Mouse (Mus musculus) cerebellum, postnatal 4 days (tissue): ENCODE measurements at regions not wholly inside any gene's neighbourhood (a gene's known extent, or its start where the extent isn't known, plus 50 kb on each side); places are given as distances from the start of the nearest gene placed in this dataset.

ENCODE experiments used
- DNase-seq, 2 experiments: peaks; one replicate each; pipeline ENCODE4 v3.0.0; 2022; ENCODE audit warnings: low spot score in 2 of 2, mixed read lengths in 1 of 2

DNA sequence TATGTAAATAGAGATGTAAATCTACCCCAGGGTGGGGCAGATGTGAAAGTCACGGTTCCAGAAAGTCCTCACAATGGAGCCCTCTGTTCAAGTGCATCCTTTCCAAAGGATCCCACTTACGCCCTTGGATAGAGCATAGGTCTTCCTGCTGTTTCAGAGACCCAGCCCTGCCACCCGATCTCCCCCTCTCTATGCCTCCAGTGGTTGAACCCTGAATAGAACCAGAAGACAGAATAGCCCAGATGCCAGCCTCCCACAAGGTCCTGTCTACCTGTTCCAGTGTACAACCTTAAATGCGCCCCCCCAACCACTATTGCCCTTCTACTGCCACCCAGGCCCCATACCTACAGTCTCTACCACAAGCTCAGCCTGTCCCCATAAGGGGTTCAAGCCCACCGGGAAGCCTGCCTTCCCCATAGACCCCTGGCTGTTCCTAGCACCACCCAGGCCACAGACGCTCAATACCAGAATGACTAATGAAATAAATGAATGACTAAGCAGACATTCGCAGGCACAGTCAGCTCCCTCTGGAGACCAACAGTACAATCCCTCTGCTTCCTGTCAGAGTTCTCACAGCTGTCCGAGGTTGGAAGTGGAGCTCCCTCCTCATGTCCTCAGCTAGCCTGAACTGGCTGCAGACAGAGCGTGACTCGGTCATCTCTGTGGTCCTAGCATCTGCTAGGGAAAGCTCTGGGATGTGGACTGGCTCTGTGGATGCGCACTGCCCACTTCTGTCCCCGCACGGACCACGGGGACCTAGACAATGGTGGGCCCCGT, 133.4 kb upstream of the 1600014C23Rik start:
- no peak for DNase-seq

DNA sequence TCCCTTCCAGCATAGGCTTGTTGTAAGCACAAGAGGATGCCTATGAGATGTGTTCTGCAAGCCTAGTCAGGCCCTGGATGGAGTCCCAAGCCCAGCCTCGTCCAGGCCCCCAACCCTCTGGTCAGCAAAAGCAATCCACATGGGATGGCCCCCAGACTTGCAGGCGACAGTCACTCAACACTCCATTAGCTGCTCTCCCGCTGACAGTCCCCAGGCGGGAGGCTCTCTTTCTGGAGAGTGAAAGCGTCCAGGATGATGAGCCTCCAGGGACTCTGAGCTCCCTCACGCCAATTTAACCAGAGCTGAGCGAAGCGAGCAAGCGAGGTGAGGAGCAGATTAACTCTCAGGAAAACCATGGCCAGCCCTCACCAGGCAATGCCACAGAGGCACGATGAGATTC, 132.7 kb upstream of the 1600014C23Rik start:
- no peak for DNase-seq

DNA sequence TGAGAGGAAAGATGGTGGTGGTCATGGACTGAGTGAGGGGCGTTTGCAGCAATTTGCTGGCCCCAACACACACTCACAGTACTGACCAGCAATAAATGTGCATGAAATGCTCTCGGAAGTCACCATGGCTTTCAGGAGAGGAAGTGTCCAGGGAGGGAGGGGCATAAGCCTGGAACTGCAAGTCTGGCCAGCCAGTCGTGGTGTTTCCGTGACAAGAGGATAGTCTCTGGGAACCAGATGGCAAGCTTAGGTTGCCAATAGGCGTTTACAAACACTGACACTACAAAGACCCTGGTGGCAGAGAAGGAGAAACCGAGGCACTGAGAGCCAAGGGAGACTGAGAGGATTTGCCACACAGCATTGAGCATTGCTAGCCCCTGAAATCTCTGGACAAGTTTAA, 132.3 kb upstream of the 1600014C23Rik start:
- no peak for DNase-seq

DNA sequence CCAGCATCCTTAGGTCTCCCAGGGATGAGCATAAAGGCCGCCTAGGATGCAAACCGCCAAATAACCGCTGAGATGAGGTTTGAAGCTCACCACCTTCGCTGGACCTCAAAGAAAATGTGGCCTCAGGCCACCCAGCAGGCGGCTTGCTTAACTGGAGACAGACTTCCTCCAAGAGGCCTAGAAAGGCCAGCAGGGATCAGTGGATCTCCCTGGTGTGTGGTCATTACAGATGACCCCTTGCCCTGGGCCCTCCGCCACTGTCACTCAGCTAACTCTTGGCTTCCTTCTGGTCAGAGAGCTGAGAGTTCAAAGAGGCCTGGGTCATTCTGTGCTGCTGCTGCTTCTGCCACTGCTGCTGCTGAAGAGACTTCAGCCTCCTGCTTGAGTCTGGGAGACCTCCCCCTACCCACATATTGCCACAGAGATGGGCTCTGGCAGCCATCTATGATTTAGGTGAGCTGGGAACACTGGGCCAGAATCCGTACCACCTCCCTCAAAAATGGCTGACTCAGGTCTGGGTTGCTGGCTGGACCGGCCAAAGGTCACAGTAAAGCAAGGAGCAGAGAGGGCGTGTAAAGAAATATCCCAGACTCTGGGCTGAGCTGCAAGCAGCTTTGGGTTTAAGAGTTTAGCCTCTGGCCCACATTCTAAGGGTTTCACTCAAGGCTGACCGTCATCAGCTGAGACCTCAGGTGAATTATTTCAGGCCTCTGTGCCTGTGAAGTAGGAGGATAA, 130.0 kb upstream of the 1600014C23Rik start:
- DNase-seq: no peak

DNA sequence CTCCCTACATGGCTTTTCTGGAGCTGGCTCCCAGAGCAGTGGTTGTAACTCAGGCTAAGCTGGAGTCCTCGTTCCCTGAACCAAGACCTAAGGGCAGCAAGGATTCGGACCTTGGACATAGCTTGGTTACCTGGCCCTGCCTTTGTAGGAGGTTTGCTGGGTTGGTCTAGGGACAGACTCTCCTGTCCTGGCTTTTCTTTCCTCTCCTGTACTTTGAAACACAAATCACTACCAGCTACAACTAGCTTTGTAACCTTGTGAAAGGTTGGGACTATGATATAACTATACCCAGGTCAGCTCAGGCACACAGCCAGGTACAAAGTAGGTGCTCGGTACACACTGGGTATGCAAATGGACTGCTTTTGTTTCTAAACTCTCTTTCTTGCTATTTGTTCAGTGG, 129.4 kb upstream of the 1600014C23Rik start:
- DNase-seq: no peak

DNA sequence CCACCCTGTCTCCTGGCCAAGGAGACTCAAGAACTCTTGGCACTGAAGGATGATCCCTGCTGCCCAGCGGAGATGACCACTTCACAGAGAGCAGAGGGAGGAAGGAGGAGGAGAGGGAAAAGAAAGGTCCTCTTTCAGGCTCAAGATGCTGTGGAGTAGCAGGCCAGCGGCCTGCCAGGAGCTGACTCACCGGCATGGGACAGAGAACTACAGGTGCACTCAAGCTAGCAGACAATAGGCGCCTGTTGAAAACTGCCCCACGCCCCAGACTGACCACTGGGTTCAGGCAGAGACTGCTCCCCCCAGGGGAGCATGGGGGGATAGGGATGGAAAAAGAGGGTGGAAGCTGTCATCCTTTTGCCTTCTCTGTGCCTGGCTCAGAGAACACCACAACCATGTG, 125.8 kb upstream of the 1600014C23Rik start:
- no peak for DNase-seq

DNA sequence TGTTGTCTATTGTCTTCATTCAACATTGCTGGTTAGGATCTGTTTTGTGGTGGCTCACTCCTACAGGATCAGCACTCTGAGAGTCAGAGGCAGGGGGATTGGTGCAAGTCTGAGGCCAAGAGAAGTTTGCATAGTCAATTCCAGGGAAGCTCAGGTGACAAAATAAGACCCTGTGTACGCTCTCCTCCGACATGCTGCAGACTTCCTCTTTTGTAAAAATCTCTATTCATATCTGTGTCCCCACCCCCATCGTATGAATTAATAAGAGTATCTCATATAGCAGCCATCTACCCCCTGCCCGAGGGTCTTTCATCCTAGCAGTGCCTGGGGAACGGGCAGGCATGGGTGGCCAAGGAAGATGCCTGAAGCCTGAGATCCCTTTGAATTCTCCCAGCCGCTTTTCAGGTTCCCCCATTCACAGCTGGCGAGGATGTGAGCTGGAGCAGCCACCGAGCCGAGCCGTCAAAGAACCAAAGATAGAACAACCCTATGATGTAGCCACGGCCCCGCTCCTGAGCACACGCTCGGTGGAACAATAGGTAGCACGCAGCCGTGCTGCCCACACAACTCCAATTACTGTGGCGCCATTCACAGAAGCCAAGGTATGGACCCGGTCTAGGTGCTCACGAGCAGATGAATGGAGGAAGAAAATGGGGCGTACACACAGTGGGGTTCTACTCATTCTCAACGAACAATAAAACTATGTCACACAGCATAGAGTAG, 120.4 kb upstream of the 1600014C23Rik start:
- no peak for DNase-seq

DNA sequence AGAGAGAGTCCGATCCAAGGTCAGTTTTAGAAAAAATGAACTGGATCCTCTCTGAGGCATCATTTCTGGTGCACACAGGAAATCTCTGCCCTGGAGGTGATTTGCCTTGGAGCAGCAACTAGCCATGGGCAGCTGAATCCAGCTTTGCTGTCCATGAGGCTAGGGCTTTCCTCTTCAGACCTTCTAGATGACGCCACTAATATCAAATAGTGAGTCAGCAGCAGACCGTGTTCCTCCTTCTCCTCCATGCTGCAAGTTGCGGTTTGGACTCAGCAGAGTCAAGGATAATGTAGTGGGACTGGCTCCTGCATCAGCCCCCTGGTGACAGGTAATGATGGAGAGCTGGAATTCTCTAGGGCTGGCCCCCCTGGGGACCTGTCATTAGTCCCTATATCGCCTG, 118.8 kb upstream of the 1600014C23Rik start:
- DNase-seq: no peak

DNA sequence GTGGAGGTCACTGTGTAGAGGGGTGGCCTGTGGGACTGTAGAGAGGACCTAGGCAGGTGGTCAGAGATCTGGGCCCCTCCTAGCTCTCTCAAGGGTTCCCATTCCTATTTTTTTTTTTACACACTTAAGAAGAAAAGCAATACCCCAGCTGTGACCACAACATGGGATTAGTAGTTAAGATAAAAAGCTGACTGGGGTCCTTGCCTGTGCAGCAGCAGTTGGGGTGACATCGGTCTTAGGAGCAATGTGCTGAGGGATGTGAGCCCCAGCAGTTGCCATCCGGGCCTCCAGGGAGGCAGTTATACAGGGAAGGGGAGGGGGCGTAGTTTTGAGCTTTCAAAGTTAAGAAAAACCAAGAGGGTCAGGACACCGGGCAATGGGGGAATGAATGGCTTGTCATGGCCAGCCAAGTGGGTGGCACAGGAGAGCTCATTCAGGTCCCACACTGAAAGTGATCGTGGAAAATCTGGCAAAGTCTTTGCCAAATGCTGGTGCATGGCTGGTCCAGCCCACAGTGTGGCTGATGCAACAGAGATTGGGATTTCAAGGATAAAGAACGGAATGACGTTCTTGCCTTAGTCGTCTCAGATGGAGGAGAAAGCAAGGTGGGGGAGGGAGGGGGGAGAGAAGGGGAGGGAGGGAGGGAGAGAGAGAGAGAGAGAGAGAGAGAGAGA, 118.2 kb upstream of the 1600014C23Rik start:
- DNase-seq: no peak

DNA sequence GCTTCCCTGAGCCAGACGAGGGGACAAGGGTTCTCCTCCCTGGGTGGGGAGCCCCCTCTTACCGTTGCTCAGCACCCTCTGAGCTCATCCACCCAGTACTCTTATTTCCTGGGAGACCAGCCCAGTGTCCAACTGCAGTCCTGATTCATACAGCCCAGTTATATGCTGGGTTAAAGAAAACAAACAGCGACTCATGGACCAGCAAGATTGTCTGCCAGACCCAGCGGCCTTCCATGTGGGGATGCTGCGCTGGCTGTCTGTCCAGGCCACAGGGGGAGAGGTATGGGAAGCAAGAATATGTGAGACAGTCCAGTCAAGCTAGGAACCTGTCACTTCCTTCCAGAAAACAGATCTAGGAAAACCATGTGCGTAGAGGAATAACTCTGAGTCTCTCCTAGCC, 117.3 kb upstream of the 1600014C23Rik start:
- no peak for DNase-seq

DNA sequence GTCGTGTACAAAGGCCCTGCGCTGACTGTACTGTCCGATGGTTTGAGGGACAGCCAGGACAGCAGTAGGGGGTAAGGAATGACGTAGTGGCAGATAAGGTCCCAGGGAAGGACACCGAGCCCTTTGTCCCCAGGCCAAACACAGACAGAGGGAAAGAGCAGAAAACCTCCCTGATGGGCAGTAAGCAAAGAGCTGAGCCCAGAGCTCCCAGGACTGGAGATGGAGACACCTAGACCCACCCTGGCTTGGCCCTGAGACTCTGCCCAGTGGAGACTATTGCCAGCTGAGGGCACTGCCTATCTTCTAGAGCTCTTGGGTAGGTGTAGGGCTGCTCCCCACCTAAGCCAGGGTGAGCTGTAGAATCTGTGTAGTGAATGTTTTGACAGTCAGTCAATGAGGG, 116.5 kb upstream of the 1600014C23Rik start:
- DNase-seq: no peak

DNA sequence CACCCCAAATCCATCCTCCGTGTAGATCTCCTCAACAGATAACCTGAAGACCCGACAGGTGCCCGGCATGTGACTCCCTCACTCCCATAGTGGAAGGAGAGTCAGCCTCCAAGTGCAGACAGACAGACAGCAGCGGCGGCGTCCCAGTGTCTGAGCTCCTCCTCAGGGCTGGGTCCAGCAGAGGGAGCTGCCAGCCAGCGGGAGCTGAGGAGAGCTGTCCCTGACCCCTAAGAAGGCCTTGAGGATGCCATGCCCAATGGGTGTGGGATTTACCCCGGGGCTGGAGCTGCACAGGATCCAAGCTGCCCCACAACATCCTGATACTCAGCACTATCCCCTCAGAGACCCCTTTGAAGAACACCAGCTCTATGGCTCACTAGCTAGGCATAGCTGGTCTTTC, 115.0 kb upstream of the 1600014C23Rik start:
- no peak for DNase-seq

DNA sequence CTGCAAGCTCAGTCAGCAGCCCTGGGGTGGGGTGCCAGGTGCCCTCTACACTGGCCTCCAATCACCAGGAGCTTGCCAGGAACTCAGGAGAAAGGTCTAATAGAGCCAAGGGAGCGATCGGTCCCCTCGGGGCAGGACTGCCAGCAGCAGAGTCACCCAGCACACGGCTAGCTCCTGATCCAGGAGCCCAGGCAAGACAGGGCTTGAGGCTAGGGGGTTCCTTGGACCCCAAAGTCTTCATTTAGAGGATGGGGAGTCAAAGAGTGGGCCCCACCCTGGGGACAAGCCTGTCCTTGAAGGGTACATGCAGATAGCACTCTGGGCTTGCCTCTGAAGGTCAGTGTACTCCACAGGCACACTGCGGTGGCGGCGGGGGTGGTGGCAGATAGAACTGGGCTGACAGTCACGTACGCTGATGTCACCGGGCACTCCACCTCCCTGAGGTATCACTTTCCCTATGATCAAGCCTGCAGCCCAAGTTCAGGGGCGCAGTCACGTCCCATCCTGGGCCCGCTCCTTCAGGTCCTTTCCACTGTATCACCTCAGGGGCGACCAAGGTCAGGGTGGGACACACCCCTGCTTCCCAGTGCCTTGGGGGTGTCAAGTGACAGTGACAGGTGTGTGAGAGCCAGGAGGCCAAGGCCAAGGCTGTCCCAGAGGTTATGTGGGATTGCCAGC, 114.2 kb upstream of the 1600014C23Rik start:
- DNase-seq: no peak

DNA sequence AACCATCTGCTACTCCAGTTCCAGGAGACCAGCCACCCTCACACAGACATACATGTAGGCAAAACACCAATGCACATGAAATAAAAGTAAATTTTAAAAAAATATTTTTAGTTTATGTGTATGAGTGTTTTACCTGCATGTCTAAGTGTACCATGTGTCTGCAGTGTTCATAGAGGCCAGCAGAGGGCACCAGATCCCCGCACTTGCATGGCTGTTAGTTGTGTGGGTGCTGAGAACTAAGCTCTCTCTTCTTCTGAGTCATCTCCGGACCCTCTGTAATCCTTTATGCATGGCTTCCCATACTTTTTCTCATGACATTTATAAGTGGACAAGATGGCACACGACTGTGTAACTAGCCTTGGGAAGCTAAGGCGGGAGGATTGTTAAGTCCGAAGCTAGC, 112.2 kb upstream of the 1600014C23Rik start:
- no peak for DNase-seq

DNA sequence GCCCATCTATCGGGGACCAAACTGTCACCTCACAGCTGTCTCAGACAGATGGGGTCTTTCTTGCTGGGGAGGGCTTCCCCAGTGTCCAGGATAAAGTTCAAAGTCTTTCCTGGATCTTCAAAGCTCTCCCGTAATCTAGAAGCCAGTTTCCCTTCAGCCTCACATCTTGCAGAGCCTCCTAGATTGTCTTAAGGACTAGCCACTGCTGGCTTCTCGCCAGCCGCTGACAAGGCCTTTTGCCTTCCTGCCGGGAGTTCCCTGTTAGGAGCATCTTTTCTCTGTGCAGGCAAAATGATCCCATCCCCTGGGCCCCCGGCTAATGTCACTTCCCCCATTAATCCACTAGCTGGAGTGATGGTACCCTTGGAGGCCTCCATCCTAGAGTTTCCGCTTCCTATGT, 103.1 kb upstream of the 1600014C23Rik start:
- no peak for DNase-seq

DNA sequence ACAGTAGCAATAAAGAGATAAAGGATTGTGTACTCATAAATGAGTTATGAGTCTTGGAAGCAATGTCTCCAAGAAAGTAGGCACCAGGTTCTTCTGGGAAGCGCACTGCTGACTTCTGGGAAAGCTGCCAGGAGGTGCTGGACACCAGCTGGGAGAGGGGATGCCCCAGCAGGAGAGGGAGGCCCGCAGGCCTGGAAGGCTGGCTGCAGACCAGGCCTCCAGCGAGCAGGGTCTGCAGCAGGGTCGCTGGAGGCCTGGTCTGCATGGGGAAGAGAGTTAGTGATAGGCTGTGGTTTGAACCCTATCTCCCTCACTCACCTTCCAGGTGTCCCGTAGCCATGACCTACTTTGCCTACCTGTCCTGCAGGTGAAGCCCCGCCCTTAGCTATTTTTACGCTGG, 102.6 kb upstream of the 1600014C23Rik start:
- DNase-seq: peak in 1 of 2 experiments; percentile 32

DNA sequence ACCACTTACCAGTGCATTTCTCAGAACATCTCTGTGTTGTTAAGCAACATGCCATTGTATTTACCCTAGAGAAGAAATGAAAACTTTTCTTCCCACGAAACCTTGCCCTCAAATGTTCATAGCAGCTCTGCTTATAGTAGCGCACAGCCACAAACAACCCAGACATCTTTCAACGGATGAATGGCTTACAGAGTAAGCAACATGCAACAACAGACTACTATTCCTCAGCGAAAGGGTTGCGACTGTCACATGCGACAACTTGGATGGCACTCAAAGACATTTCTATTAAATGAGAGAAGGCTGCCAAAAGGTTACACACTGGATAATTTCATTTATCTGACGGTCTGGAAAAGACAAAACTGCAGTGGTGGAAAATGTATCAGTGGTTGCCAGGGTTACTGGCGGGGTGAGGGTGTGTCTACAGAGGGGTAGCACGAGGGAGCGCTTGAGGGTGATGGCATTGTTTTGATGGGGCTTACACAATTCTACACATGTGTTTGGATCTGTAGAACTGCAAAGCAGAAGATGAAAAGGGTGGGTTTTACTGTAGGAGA, 101.0 kb upstream of the 1600014C23Rik start:
- DNase-seq: no peak

DNA sequence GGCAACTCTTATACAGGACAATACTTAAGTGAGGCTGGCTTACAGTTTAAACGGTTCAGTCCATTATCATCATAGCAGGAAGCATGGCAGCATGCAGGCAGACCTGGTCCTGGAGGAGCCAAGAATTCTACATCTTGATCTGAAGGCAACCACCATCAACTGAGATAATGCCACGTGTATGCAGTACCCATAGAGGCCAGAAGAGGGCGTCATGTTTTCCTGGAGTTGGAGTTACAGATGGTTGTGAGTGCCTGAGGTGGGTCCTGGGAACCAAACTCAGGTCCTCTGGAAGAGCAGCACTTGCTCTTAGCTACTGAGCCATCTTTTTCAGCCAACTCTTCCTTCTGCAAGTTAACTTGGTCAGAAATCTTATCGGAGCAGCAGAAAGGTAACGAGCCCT, 96.7 kb upstream of the 1600014C23Rik start:
- DNase-seq: no peak

DNA sequence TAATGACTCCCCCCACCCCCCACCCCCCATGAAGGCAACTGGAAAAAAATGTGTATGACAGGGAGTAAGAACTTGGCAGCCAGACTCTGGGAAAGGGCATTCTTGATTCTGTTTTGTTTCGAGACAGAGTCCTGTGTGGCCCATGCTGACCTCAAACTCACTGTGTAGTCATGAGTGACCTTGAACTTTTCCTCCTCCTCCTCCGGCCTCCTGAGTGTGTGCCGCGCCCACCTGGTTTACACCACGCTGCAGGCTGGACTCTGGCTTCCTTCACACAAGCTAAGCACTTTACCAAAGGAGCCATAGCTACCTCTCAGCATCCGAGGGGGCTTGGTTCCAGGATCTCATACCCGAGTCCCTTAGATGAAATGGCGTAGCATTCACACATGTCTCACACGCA, 95.9 kb upstream of the 1600014C23Rik start:
- DNase-seq: no peak

DNA sequence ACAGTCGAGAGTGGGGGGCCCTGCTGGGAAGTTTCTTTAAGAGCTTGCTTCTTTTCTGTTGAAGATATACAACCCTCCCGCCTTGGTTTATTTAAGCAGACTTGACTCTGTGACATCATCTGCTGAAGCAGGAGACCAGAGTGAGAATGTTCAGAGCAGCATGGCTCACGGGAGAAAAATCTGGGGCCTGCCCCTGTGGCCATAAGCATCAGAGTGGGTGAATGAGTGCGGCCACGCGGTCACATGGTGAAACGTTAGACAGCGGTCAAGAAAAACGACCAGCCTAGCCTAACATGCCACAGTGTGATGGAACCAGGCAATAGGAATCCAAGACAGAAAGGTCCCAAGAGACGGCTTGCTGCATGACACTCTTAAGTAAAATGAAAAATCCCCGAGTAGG, 95.2 kb upstream of the 1600014C23Rik start:
- no peak for DNase-seq

DNA sequence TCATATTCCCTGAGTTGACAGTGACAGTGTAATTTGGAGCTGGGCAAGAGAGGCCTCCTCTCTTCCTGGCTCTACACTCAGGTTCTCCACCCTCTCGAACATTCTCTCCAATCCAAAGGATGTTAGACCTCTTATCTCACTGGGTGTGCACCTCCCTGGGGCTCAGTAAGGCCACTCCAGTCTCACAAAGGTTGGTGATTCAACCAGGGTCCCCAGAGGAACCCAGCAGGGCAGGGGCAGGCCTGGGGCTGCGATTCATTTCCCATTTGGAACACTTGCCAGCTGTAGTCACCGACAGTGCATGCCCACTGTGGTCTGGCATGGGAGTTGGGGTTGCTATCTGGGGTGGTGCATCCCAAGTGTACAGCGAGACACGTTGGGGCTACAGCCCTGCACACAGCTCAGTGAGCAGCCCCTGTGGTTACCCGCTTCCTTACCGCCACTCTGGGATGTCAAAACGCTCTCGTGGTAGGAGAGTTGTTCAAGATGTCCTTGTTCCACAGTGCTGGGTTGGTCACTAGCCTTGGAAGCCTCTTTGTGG, 94.7 kb upstream of the 1600014C23Rik start:
- DNase-seq: no peak
